Mouse (Mus musculus) CD4-positive, CD25-positive, alpha-beta regulatory T cell, adult 9 weeks (primary cell): Measurements from ENCODE around the gene Tas2r120. TPM values are rescaled to one million over a fixed set of nuclear protein-coding genes. Genes with fewer than 3 reads are reported as not detected.

Source experiments
- polyA plus RNA-seq: library from polyadenylated mRNA; unstranded; fragments of 100-300 nt; shearing (Covaris generic); gene quantifications from one replicate; pipeline ENCODE4 v1.2.1, GENCODE M21; 2017

The Tas2r120 gene
- polyA plus RNA-seq: not detected

GRCm38 (mm10) chr6:132656653-132657052, at the start of gene Tas2r120:
Tas2r120 (plus strand) TSS chr6:132656953.

GRCm38 (mm10) chr6:132651426-132651825, 5.3 kb upstream of the Tas2r120 start, which contains the start of gene A630073D07Rik:
A630073D07Rik (minus strand) TSS chr6:132651526.

GRCm38 (mm10) chr6:132700907-132701306, 44.2 kb downstream of the Tas2r120 start, which contains the start of gene Tas2r121:
Tas2r121 (minus strand) TSS chr6:132701007.

Other genes starting within 250 kb of the Tas2r120 start
- not detected for gene Prh1, start 87.1 kb upstream of the Tas2r120 start, polyA plus RNA-seq
- not detected for gene Prp2, start 61.0 kb upstream of the Tas2r120 start, polyA plus RNA-seq
- gene A630073D07Rik, start 5.4 kb upstream of the Tas2r120 start, polyA plus RNA-seq: not detected
- gene Tas2r121, start 44.1 kb downstream of the Tas2r120 start, polyA plus RNA-seq: not detected
- not detected for gene Tas2r122, start 55.0 kb downstream of the Tas2r120 start, polyA plus RNA-seq
- gene Tas2r115, start 81.1 kb downstream of the Tas2r120 start, polyA plus RNA-seq: not detected
- gene Tas2r124, start 97.8 kb downstream of the Tas2r120 start, polyA plus RNA-seq: not detected
- gene Tas2r102, start 105.2 kb downstream of the Tas2r120 start, polyA plus RNA-seq: not detected
- not detected for gene Tas2r136, start 121.2 kb downstream of the Tas2r120 start, polyA plus RNA-seq
- gene Tas2r117, start 145.9 kb downstream of the Tas2r120 start, polyA plus RNA-seq: not detected
- gene Tas2r123, start 190.2 kb downstream of the Tas2r120 start, polyA plus RNA-seq: not detected
- gene Tas2r116, start 198.5 kb downstream of the Tas2r120 start, polyA plus RNA-seq: not detected
- not detected for gene Tas2r110, start 211.1 kb downstream of the Tas2r120 start, polyA plus RNA-seq
- not detected for gene Tas2r113, start 236.1 kb downstream of the Tas2r120 start, polyA plus RNA-seq